Mouse (Mus musculus): ENCODE measurements around the gene Cox14. TPM values are rescaled to one million over a fixed set of nuclear protein-coding genes. Genes with fewer than 3 reads are reported as not detected.

The Cox14 gene
- polyA plus RNA-seq, 1 experiment = 319 TPM

GRCm38 (mm10) chr15:99708176-99708575 is 17.2 kb upstream of the Cox14 start:
- no peak for DNase-seq (ENCODE audit: low read depth)

GRCm38 (mm10) chr15:99710221-99711190 is 14.9 kb upstream of the Cox14 start:
- no peak for DNase-seq (ENCODE audit: low read depth)

GRCm38 (mm10) chr15:99711491-99711890 is 13.9 kb upstream of the Cox14 start:
- DNase-seq (ENCODE audit: low read depth) = no peak

GRCm38 (mm10) chr15:99712666-99713559 is 12.5 kb upstream of the Cox14 start:
- DNase-seq (ENCODE audit: low read depth) = no peak

- DNase-seq (ENCODE audit: low read depth) = no peak
Measured at GRCm38 (mm10) chr15:99713569-99713968, 11.8 kb upstream of the Cox14 start.

GRCm38 (mm10) chr15:99714206-99714605 is 11.2 kb upstream of the Cox14 start:
- no peak for DNase-seq (ENCODE audit: low read depth)

- no peak for DNase-seq (ENCODE audit: low read depth)
Measured at GRCm38 (mm10) chr15:99714858-99715257, 10.6 kb upstream of the Cox14 start.

GRCm38 (mm10) chr15:99715361-99715865 is 10.0 kb upstream of the Cox14 start:
- no peak for DNase-seq (ENCODE audit: low read depth)

GRCm38 (mm10) chr15:99715982-99716746 is 9.3 kb upstream of the Cox14 start:
- no peak for DNase-seq (ENCODE audit: low read depth)

- no peak for DNase-seq (ENCODE audit: low read depth)
Measured at GRCm38 (mm10) chr15:99716814-99717213, 8.6 kb upstream of the Cox14 start.

- no peak for DNase-seq (ENCODE audit: low read depth)
Measured at GRCm38 (mm10) chr15:99717386-99718334, 7.8 kb upstream of the Cox14 start, which contains the start of gene Gpd1. TSS of gene Gpd1 (plus strand) at chr15:99717515.

- no peak for DNase-seq (ENCODE audit: low read depth)
Measured at GRCm38 (mm10) chr15:99718461-99719021, 6.9 kb upstream of the Cox14 start.

- no peak for DNase-seq (ENCODE audit: low read depth)
Measured at GRCm38 (mm10) chr15:99719865-99720264, 5.6 kb upstream of the Cox14 start.

- no peak for DNase-seq (ENCODE audit: low read depth)
Measured at GRCm38 (mm10) chr15:99721921-99722743, 3.3 kb upstream of the Cox14 start.

GRCm38 (mm10) chr15:99723120-99723514 is 2.3 kb upstream of the Cox14 start:
- DNase-seq (ENCODE audit: low read depth) = no peak

- DNase-seq (ENCODE audit: low read depth) = no peak
Measured at GRCm38 (mm10) chr15:99723515-99724291, 1.7 kb upstream of the Cox14 start.

GRCm38 (mm10) chr15:99724292-99725021 is 961 bp upstream of the Cox14 start:
- no peak for DNase-seq (ENCODE audit: low read depth)
